Mouse (Mus musculus) hindbrain, embryonic 15.5 days (tissue): ENCODE measurements at regions not wholly inside any gene's neighbourhood (a gene's known extent, or its start where the extent isn't known, plus 50 kb on each side); places are given as distances from the start of the nearest gene placed in this dataset.
"Not testable (repeated sequence)": the region's sequence is repeated elsewhere in the genome, so short reads cannot be mapped to it uniquely, and the experiment has no call there.

Source experiments
- ATAC-seq: fragments of 200-750 bp; cut with Nextera tagmentation; 2 replicates; pipeline ENCODE4 v1.8.0; 2017; ENCODE audit warnings: low read depth, moderate number of reproducible peaks, moderate TSS enrichment; ENCODE audit not compliant: low FRiP score
- H3K27ac ChIP-seq: fragments of 300-500 bp; sonication (generic); replicated peaks from 2 replicates; pipeline ENCODE4 v1.5.1; 2015; ENCODE audit warnings: mild to moderate bottlenecking, inconsistent platforms
- H3K27me3 ChIP-seq: fragments of 300-500 bp; sonication (generic); 2 replicates; pipeline ENCODE4 v1.6.1; 2015; ENCODE audit warnings: control low read depth, inconsistent platforms
- H3K36me3 ChIP-seq: fragments of 300-500 bp; sonication (generic); 2 replicates; pipeline ENCODE4 v1.6.1; 2015; ENCODE audit warnings: control low read depth, inconsistent platforms
- H3K4me1 ChIP-seq: fragments of 300-500 bp; sonication (generic); replicated peaks from 2 replicates; pipeline ENCODE4 v1.6.1; 2015; ENCODE audit warnings: control low read depth, inconsistent platforms
- H3K4me2 ChIP-seq: fragments of 300-500 bp; sonication (generic); 2 replicates; pipeline ENCODE4 v1.6.1; 2015; ENCODE audit warnings: moderate library complexity, mild to moderate bottlenecking, inconsistent platforms
- H3K4me3 ChIP-seq: fragments of 300-500 bp; sonication (generic); 2 replicates; pipeline ENCODE4 v1.5.1; 2015; ENCODE audit warnings: mild to moderate bottlenecking, inconsistent platforms
- H3K9ac ChIP-seq: fragments of 300-500 bp; sonication (generic); 2 replicates; pipeline ENCODE4 v1.6.1; 2015; ENCODE audit warnings: inconsistent platforms
- H3K9me3 ChIP-seq: fragments of 300-500 bp; sonication (generic); 2 replicates; pipeline ENCODE4 v1.6.1; 2016; ENCODE audit warnings: control low read depth, inconsistent platforms
- WGBS: fragments of 180-500 bp; shearing (Covaris S2); methylation state at CpG from one replicate; pipeline ENCODE4 v1.1.7; 2015; 5-methylcytosine and 5-hydroxymethylcytosine counted together

GRCm38 (mm10) chr10:118045427-118045826, 96.2 kb upstream of the Mdm1 start:
- Histone ChIP-seq H3K9me3 (no peaks in the 10 kb centered on the region), H3K27me3 (no peaks in the 10 kb centered on the region), H3K4me1 (0 out of 2 replicates have a peak, but pooled peaks cover 5% of the 10 kb centered on the region), H3K9ac (no peak overlapping the region), H3K4me3 (no peak overlapping the region), H3K27ac (no peak overlapping the region), H3K36me3 (no peaks in the 10 kb centered on the region), H3K4me2 (no peak overlapping the region)
- WGBS, result 77% methylated on average over 2 of the region's 2 CpGs
- ATAC-seq, result no peak

DNA sequence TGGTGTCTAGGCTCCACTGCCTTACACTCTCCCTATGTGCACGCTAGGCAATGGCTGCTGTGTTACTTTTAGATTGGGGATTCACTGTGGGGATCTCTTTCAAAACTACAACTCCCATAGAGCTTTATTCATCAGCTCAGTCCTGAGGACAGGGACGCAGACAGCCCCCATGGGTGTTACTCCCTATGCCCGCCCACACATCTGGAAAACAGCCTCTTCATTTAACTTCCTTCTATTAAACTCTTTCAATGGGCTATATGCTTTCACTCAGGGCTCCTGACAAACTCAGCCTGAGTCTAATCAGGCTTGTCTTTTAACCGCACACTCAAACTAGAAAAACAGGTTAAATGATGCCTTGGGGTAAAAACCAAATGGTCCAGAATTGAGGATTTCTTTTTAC, 95.3 kb upstream of the Mdm1 start:
- ATAC-seq, result no peak
- Histone ChIP-seq H3K27ac (no peak overlapping the region), H3K9ac (no peak overlapping the region), H3K4me2 (no peak overlapping the region), H3K4me1 (0 out of 2 replicates have a peak, but pooled peaks cover 5% of the 10 kb centered on the region), H3K9me3 (no peaks in the 10 kb centered on the region), H3K4me3 (no peak overlapping the region), H3K36me3 (no peaks in the 10 kb centered on the region), H3K27me3 (no peaks in the 10 kb centered on the region)
- WGBS, result 74% methylated on average over 4 of the region's 4 CpGs

- H3K9me3 ChIP-seq, result no peaks in the 10 kb centered on the region
- WGBS, result 89% methylated on average over 1 of the region's 1 CpGs
- H3K27ac ChIP-seq, result no peak overlapping the region
- H3K4me3 ChIP-seq, result no peak overlapping the region
- H3K27me3 ChIP-seq, result no peaks in the 10 kb centered on the region
- ATAC-seq, result no peak
- no peaks in the 10 kb centered on the region for H3K36me3 ChIP-seq
- H3K4me1 ChIP-seq, result 0 out of 2 replicates have a peak, but pooled peaks cover 5% of the 10 kb centered on the region
- H3K9ac ChIP-seq, result no peak overlapping the region
- H3K4me2 ChIP-seq, result no peak overlapping the region
These were observed 94.8 kb upstream of the Mdm1 start for GRCm38 (mm10) chr10:118046831-118047230.

GRCm38 (mm10) chr10:118049330-118049729, 92.3 kb upstream of the Mdm1 start:
- no peak overlapping the region for H3K27ac ChIP-seq
- ATAC-seq, result no peak
- whole genome bisulfite sequencing, result 85% methylated on average over 10 of the region's 10 CpGs
- no peak overlapping the region for H3K9ac ChIP-seq
- H3K9me3 ChIP-seq, result no peaks in the 10 kb centered on the region
- H3K36me3 ChIP-seq, result no peaks in the 10 kb centered on the region
- H3K27me3 ChIP-seq, result no peaks in the 10 kb centered on the region
- H3K4me3 ChIP-seq, result no peak overlapping the region
- H3K4me1 ChIP-seq, result 0 out of 2 replicates have a peak, but pooled peaks cover 5% of the 10 kb centered on the region
- H3K4me2 ChIP-seq, result no peak overlapping the region

DNA sequence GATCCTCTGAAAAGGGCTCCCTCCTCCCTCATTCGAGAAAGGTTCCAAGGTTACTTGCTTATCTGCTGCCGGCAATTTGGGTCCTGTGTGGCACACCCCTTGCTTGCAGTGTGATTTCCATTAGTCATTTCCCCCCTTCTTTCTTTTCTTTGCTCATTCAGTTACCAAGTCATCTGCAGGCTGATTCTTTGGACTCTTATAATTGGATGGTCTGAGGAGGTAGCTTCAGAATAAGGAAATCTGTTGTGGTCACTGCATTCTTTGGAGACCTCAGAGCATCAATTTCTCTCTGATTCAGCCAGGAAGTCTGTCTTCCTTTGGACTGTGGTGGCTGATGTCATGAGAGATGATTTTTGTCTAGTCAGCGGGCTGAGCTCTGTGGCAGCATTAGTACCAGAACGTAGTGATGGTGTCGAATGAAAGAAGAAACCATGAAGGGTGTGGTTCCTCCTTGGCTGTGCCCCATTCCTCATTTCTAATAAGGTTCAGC, 91.4 kb upstream of the Mdm1 start:
- Histone ChIP-seq H3K27ac (no peak overlapping the region), H3K4me1 (no peaks in the 10 kb centered on the region), H3K9ac (no peak overlapping the region), H3K4me3 (no peak overlapping the region), H3K36me3 (no peaks in the 10 kb centered on the region), H3K4me2 (no peak overlapping the region), H3K27me3 (no peaks in the 10 kb centered on the region), H3K9me3 (no peaks in the 10 kb centered on the region)
- no peak for ATAC-seq
- WGBS, result 90% methylated on average over 5 of the region's 5 CpGs

DNA sequence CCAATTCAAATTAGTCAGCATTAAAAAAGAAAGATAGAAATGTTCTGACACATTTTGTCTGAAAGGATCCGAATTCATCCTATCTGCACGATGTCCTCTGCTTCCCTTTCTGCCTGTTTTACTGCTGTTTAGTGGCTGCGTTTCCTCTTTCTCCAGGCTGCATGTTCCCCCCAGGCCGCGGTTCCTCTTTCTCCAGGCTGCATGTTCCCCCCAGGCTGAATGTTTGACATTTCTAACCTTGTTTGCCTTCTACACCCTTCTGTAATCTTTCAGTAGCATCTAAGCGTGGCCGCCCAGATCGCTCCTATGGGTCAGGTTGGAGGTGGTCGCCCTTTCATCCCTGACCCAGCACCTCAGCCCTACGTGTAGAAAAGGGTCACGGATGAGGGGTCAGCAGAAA, 89.6 kb upstream of the Mdm1 start:
- no peak overlapping the region for H3K9ac ChIP-seq
- H3K4me3 ChIP-seq, result no peak overlapping the region
- H3K4me2 ChIP-seq, result no peak overlapping the region
- 85% methylated on average over 11 of the region's 11 CpGs for WGBS
- H3K36me3 ChIP-seq, result no peaks in the 10 kb centered on the region
- no peak overlapping the region for H3K27ac ChIP-seq
- ATAC-seq, result no peak
- H3K9me3 ChIP-seq, result no peaks in the 10 kb centered on the region
- no peaks in the 10 kb centered on the region for H3K27me3 ChIP-seq
- H3K4me1 ChIP-seq, result peaks cover 8% of the 10 kb centered on the region

GRCm38 (mm10) chr10:118052477-118052876, 89.1 kb upstream of the Mdm1 start:
- Histone ChIP-seq H3K4me1 (peaks cover 12% of the 10 kb centered on the region), H3K27me3 (no peaks in the 10 kb centered on the region), H3K4me2 (no peak overlapping the region), H3K4me3 (no peak overlapping the region), H3K9ac (no peak overlapping the region), H3K36me3 (no peaks in the 10 kb centered on the region), H3K27ac (no peak overlapping the region), H3K9me3 (no peaks in the 10 kb centered on the region)
- no peak for ATAC-seq
- WGBS, result 86% methylated on average over 12 of the region's 12 CpGs

- Histone ChIP-seq H3K4me2 (no peak overlapping the region), H3K27me3 (no peaks in the 10 kb centered on the region), H3K9me3 (no peaks in the 10 kb centered on the region), H3K36me3 (no peaks in the 10 kb centered on the region), H3K9ac (no peak overlapping the region), H3K27ac (no peak overlapping the region), H3K4me3 (no peak overlapping the region), H3K4me1 (peaks cover 15% of the 10 kb centered on the region)
- 96% methylated on average over 5 of the region's 5 CpGs for WGBS
- ATAC-seq, result no peak
These were observed 88.6 kb upstream of the Mdm1 start for GRCm38 (mm10) chr10:118053037-118053436.

DNA sequence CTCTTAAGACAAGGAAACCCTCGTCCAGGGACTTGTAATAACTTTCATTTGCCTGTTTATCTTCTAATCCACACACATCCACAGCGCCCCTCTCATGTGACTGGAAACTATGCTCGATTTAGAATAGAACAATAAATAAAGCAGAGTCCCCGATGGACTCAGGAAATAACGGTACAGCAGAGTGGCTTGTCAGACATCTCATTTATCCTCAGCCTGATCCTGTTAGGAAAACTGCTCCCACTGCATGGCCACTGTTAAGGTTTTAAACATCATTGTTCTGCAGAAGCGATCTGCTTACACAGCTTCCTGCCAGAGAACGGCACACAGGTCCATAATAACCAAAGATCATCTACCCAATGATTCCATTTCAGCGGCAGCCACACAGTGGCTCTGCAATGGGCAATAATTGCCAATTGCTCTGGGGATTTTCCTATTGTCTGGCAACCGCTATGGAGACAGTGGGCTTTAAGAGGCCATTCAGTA, 84.8 kb upstream of the Mdm1 start:
- Histone ChIP-seq H3K9me3 (no peaks in the 10 kb centered on the region), H3K4me3 (no peak overlapping the region), H3K36me3 (no peaks in the 10 kb centered on the region), H3K27me3 (no peaks in the 10 kb centered on the region), H3K4me2 (peak overlapping the region; percentile 32), H3K4me1 (peaks cover 15% of the 10 kb centered on the region), H3K9ac (no peak overlapping the region), H3K27ac (peak overlapping the region; percentile 11)
- peak; percentile 34; the same call in 1 of the 2 replicates for ATAC-seq
- 22% methylated on average over 9 of the region's 9 CpGs for WGBS

DNA sequence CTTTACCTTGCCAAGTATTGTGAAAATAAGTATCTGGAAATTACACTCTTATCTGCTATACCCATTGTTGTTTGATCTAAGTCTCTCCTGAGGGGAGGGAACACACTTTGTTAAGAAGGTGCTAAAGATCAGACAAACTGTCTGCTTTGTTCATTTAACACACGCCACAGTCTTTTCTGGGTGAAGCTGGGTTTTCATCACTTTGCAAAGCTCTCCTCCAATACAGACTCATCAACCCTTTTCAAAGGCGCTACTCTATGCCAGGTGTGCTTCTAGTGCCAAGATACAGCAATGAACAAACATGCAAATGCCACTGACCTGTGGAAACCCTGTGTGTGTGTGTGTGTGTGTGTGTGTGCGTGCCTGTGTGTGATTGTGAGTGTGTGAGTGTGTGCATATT, 84.1 kb upstream of the Mdm1 start:
- Histone ChIP-seq H3K4me2 (no peak overlapping the region), H3K4me1 (peaks cover 15% of the 10 kb centered on the region), H3K4me3 (no peak overlapping the region), H3K9me3 (no peaks in the 10 kb centered on the region), H3K27me3 (no peaks in the 10 kb centered on the region), H3K27ac (peak overlapping the region; percentile 11; the same call in 1 of the 2 replicates), H3K36me3 (no peaks in the 10 kb centered on the region), H3K9ac (no peak overlapping the region)
- no peak for ATAC-seq
- WGBS, result 75% methylated on average over 3 of the region's 3 CpGs

GRCm38 (mm10) chr10:118064816-118065216, 76.8 kb upstream of the Mdm1 start:
- Histone ChIP-seq H3K4me3 (no peak overlapping the region), H3K36me3 (no peaks in the 10 kb centered on the region), H3K27ac (no peak overlapping the region), H3K9ac (no peak overlapping the region), H3K27me3 (no peaks in the 10 kb centered on the region), H3K4me1 (no peaks in the 10 kb centered on the region), H3K4me2 (no peak overlapping the region), H3K9me3 (no peaks in the 10 kb centered on the region)
- WGBS, result 58% methylated on average over 7 of the region's 7 CpGs
- no peak for ATAC-seq

DNA sequence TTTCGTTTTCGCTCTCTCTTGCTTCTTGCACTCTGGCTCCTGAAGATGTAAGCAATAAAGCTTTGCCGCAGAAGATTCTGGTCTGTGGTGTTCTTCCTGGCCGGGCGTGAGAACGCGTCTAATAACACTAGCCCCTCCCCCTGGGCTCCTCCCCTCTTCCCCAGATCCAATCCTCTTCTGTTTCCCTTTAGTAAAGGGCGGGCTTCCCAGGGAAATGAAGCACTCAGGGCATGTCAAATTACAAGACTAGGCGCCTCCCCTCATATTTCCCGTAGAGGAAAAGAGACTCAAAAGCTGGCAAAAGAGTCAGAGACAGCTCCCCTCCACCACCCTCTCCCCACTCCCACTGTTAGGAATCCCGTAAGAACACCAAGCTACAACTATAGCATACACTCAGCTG, 65.3 kb upstream of the Mdm1 start:
- H3K27ac ChIP-seq, H3K36me3 ChIP-seq, H3K9me3 ChIP-seq, H3K9ac ChIP-seq, H3K4me2 ChIP-seq, ATAC-seq, H3K4me3 ChIP-seq, H3K4me1 ChIP-seq, H3K27me3 ChIP-seq: not testable (repeated sequence)
- WGBS, result 93% methylated on average over 9 of the region's 11 CpGs

GRCm38 (mm10) chr10:118081636-118082166, 59.9 kb upstream of the Mdm1 start:
- Histone ChIP-seq H3K4me2 (no peak overlapping the region), H3K36me3 (no peaks in the 10 kb centered on the region), H3K27me3 (no peaks in the 10 kb centered on the region), H3K27ac (no peak overlapping the region), H3K9ac (no peak overlapping the region), H3K4me1 (no peaks in the 10 kb centered on the region), H3K9me3 (no peaks in the 10 kb centered on the region), H3K4me3 (no peak overlapping the region)
- ATAC-seq, result no peak
- 85% methylated on average over 5 of the region's 5 CpGs for WGBS
